Mouse (Mus musculus) kidney, postnatal 25 days (tissue): ENCODE results near the gene Arrdc4.
A peak's percentile ranks its signal among the peaks of the same experiment; 100 is the strongest.

Experiments used
- DNase-seq, 2 experiments: peaks; one replicate each; pipeline ENCODE4 v3.0.0; 2021; ENCODE audit warnings: mixed read lengths in 2 of 2

The Arrdc4 gene

DNA sequence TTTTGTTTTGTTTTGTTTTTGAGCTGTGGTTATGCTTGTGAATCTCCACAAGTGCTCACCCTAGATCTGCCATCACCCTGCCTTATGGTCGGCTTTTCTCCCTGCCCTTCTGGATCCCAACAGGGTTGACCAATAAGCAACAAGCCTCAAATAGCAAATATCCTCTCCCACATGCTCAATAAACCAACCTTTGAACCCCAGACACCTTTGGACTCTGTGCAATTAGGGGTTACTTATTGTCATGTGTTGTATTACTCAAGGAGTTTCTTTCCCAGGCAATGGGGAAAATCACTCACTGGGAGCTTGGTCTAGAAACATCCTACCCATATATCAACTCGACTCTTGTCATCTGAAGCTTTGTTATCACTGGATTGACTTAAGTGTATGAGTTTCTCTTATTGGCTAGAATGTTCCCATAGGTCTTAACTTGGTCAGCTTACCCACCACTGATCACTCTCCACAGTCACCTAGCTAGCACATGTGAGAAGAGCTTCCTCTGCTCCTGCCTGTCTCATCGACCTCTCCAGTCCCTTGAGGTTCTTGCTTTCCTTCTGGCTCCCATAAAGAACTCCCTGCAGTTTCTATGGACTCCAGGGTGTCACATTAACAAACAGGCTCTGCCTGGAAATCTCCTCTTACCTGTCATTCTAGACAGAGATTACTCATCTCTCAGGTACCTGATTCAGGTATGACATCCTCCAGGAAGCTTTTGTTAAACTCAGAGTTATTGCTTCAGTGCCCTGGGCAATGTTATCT, 40.3 kb downstream of the Arrdc4 start:
- no peak for DNase-seq

DNA sequence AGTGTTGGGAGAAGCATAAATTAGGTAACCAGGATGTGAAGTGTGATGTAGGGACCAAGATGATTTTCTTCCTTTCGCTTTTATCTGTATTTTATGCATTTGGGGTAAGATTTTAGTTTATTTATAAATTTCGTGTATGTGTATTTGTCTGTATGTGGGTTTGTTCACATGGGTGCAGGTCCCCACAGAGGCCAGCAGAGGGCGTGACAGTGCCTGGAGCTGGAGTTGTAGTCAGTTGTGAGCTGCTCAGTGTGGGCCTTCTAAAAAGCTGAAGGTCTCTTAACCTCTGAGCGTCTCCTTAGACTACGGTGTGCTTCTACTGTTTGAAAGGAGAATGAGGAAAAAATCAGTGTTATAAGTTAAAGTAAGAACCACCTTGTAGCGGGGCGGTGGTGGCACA, 43.9 kb downstream of the Arrdc4 start:
- DNase-seq = no peak

- no peak for DNase-seq
Measured at GRCm38 (mm10) chr7:68697313-68697712, 51.7 kb downstream of the Arrdc4 start.

GRCm38 (mm10) chr7:68696908-68697307, 52.1 kb downstream of the Arrdc4 start:
- DNase-seq = peak; percentile 43 to 49

DNA sequence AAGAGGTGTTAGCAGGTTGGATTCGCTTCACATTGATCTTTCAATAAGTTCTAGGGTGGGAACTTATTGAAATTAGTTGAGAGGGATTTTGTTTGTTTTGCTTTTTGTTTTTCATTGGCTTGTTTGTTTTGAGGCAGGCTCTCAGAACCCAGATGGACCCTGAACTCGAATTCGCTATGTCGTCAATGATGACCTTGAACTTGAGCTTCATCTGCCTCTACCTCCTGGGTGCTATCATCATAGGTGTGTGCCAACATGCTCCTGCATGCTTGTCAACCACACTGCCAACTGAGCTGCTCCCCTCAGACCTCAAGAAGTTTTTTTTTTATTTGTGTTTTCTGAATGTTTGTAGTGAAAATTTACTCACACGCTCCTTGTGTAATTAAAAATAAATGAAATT, 52.6 kb downstream of the Arrdc4 start:
- no peak for DNase-seq

- DNase-seq = no peak
Measured at GRCm38 (mm10) chr7:68692731-68693130, 56.3 kb downstream of the Arrdc4 start.

- DNase-seq = no peak
Measured at GRCm38 (mm10) chr7:68691454-68691853, 57.6 kb downstream of the Arrdc4 start.

DNA sequence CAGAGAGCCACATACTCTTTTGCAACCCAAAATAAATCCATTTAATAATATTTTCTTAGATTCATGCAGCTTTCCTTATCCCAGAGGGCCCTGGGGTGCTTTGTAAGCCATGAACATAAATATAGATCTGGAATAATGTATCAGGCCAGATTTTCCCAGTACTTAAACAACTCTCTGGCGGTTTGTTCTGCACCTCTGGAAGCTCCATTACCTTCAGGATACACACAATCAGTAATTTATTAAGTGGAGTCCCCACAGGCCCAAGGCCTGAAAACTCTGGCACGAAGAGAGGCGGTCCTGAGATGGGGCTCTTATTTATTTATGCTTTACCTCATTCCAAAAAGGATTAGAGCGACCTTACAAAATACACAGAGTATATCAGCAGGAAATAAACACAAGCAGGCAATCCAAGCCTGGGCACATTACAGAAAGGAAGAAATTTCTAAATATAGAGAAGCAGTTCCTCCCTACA, 61.9 kb downstream of the Arrdc4 start:
- DNase-seq = no peak
